Mouse (Mus musculus) adrenal gland, postnatal 4 days (tissue): ENCODE data around the gene Ptprt. TPM values are rescaled to one million over a fixed set of nuclear protein-coding genes. Genes with fewer than 3 reads are reported as not detected.

Source experiments
- DNase-seq, 2 experiments: peaks; one replicate each; pipeline ENCODE4 v3.0.0; 2021 to 2022; ENCODE audit warnings: low spot score in 2 of 2, mixed read lengths in 2 of 2
- total RNA-seq, 2 experiments: library from RNA; stranded (reverse); gene quantifications; 2 replicates each; pipeline ENCODE4 v1.2.3; 2021

The Ptprt gene
- total RNA-seq, 2 experiments from 2014 or later, result 1.8 to 3.2 TPM

DNA sequence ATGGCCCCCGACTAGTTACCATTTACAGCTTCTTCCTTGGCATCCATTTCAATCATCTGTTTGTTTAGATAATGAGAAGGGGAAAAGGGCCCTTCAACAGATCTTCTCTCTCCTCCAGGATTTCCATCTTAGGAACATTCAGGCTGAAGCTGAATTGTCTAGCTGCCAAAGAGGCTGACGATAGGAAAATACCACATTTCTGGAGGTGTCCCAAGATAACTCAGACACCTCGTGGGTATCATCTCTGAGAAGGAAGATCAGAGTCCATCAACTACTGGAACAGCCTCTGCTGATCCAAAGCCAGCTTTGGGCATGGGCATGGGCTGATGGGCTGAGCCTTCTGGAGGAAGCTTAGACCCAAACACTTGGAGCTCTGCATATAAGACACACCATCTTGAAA, 242.8 kb downstream of the Ptprt start:
- DNase-seq, result no peak

DNA sequence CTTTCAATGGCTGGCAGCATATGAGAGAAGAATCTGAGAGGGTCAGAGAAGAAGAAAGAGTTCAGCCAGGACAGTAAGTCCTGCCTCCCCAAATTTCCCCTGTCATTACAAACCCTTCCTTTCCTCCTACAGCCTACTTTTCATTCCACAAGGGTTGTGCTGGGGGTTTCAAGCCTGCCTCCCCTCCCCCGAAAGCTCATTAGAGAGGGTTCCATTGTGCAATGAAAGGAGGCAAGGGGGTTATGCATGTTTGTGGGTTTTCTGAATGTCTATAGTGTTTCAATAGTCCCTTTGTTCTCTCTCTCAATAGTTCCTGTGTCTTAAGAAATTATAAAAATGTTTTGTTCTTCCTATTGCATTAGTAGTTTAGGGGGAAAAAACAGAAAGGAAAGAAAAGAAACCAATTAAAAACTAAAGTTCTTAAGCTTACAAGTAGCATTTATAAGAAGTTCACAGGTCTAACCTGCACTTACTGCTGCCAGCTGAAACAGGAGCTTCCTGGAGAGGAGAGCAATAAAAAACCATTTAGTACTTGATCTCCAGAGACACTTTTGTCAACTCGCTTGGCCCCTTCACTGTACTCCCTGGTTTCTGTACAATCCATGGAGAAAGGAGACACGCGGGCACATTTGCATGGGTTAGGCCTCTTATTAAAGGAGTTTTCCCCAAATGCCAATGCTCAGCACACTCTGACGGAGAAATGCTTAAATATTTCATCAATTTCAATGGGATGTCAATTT, 247.7 kb downstream of the Ptprt start:
- DNase-seq, result no peak

DNA sequence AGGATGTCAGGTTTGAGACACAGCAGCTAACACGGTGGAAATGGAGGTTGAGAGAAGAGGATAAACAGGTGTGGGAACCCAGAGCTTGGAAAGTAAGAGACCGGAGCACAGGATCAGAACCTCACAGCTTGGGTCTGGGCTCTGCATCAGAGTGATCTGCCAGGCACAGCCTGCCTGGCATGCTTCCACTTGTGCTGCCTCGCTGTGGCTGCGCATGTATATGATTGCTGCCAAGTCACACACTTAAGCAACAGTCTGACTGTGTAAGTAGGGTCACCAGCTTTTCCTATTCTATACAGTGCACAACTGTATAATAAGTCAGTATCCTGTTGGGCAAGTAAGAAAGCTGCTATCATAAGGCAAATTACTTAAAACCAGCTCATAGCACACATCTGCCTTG, 249.9 kb downstream of the Ptprt start:
- no peak for DNase-seq

DNA sequence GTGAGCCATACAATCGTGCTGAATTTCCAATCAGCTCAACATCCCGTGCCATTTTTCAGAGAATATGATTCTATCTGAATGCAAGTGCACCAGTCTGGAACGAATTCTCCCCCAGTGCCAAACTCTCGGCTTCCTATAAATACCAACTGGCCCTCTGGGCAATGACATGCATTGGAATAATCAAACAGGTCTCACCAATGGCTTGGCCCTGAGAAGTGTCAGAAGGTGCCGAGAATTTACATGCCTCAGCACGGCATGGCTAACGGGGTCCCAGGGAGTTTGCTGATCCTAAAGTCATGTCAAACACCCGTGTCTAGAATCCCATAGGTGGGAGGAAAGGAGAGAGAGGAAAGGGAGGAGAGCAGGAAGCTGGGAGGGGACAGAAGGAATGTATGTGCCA, 251.7 kb downstream of the Ptprt start:
- no peak for DNase-seq

DNA sequence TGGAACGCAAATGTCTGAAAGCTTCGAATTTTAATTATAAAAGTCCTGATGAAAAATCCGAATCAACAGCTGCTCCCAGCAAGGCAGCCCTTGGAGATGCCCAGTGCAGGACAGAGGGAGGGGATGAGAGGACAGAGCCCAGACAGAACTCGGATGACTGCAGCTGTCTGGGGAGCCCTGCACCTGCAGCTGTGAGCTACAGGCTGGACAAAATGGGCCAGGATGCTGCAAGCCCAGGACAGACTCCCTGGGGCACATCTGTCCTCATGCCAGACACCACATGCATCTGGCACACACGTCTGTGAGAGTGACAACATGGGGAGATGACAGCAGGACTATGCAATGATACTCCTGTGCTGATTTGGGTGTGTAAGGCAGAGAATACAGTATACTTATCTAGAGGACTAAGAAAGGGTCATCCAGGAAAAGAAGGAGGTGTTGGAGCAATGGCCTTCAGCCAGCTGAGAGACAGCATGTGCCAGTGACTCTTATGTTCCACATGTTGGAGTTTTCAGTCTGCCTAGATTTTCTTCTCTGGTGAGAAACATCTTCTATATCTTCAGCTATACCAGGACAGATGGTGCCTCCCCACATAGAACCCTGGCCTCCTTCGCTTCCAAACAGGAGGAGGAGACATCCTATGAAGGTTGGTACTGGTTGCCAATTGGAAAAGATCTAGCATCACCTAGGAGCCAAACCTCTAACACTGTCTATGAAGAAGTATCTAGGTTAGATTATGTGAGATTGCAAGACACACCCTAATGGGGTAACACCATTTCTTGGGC, 259.4 kb downstream of the Ptprt start:
- DNase-seq, result no peak

DNA sequence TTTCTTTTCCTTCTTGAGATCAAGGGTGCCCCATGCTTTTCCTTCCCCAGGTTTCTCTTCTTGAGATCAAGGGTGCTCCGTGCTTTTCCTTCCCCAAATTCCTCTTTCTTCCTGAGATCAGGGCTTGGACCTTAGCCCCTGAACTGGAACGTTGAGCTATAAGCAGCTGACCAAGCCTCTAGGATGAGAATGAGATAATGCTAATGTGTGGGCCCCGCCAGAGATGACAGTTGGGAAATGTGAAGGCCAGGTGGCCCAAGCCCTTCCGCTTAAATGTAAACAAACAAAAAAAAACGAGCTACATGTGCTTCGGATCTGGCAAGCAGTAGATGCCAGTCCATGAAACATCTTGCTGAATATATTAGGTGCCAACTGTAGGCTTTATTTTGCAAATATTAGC, 266.3 kb downstream of the Ptprt start:
- DNase-seq, result no peak

DNA sequence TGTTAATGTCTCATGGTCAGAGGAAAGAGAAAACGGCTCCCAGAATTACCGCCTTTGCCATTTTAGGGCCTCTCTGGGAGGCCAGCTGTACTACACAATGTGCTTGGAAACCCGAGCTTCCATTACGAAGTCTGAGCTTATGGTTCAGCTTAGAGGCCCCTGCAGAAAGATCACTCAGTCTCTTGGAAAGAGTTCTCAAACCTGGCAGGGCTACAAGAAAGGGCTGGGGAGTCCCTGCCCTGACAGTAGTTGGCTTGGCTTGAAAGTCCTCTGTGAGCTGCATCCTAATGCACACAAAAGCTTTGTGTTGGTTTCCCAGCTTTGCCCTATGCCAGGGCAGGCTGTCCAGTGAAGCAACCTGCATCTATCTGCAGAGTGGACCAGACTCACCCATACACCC, 269.1 kb downstream of the Ptprt start:
- DNase-seq, result no peak

DNA sequence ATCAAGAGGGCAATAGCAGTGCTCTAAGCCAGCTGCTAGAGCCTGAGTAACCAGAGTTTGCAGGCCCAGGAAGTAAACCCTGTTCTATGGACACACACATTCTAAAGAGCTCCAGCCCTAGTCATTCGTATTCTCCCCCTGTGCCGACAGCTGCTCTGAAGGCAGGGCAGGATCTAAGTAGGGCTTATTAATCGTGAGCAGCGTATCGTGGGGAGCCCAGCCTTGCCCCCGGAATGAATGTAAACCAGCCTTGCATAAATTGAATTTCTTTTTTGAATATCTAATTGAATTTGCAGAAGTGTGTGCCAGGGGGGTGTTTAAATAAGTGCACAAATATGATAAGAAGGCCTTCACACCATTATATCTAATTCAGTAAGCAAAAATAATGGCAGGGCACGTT, 283.6 kb downstream of the Ptprt start:
- DNase-seq, result no peak

DNA sequence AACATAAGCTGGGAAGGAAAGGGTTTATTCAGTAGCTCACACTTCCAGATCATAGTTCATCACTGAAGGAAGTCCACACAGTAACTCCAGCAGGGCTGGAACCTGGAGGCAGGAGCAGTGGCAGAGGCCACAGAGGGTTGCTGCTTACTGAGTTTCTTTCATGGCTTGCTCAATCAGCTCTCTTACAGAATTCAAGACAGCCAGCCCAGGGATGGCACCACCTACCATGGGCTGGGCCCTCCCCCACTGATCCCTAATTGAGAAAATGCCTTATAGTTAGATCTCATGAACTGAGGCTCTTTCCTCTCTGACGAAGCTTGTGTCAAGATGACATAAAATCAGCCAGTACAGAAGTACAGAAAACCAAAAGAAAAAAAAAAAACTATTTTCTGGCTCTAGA, 311.9 kb downstream of the Ptprt start:
- no peak for DNase-seq

DNA sequence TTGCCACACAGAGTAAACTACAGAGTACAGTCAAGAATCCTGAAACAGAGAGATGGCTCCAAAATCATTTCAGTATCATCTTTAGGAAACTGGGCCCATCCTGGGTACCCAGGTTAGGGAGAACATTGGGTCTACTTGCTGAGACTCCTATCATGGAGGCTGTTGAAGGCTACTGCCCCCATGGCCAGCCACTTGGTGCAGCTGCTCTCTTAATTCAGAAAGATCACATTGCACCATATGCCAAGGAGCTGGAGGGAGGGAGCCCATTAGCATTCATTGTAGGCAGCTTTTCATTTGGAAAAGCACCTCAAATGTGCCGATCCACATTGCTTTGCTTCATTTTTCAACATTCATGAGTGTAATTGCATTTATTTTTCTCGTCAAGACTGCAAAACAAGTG, 319.1 kb downstream of the Ptprt start:
- DNase-seq, result no peak

DNA sequence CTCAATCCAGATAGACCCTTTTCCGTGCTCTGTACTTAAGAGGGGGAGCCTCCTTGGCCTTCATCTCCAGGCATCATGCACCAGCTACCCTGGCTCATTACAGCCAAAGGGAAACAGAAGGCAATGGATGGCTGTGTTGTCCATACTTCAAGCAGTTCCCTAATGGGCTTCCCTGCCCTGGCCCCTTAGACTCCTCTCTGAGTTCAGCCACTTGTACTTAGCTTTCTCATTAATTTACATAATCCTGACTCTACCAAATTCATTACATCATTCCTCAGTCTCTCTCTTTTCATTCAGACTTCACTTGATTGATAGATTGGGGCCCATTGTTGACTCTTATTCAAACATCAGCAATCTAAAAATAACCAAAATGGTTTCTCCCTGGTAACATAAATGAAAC, 320.7 kb downstream of the Ptprt start:
- DNase-seq, result no peak

DNA sequence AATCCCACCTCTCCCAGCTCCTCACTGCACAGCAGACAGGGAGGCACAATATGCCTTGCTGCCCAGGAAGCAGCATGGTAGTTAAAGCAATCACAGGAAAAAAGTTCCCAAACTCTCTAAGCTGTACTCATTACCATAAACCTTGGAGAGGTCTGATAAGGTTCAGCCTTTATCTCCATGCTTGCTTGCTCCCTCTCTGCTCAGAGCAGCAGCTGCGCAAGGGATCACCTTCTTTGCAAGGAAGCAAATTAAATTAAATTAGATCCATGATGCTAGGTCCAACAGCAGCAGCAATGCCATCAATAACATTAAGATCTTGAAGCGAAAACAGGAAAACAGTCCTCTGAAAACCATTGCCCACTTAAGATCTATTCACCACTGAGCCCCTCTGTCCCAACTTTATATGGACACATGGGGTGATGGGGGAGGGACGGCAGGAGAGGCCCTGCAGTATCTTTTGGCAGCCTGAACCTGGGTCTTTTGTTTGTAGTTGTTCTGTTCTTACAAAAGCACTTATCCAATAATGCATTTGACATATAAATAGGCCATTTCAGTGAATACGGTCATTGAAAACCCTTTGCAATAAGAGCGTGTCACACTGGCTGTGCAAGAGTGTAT, 328.8 kb downstream of the Ptprt start:
- DNase-seq, result no peak

DNA sequence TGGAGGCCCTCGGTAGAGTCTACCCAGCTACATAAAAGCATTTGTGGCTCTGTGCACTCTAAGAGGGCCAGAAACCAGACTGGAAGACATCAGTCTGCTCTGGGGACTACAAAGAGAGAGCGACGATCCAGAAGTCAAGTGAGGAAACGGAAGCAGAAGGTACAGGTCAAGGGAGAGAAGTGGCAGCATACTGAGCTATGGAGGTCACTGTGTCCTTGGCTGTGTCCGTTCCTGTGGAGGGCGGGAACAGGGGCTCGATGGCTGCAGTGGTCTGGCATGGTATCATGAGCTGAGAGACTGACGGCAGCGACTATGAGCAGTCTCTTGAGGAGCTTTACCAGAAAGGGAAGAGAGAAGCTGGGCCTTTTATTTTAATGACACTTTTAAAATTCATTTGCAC, 331.5 kb downstream of the Ptprt start:
- DNase-seq, result no peak

DNA sequence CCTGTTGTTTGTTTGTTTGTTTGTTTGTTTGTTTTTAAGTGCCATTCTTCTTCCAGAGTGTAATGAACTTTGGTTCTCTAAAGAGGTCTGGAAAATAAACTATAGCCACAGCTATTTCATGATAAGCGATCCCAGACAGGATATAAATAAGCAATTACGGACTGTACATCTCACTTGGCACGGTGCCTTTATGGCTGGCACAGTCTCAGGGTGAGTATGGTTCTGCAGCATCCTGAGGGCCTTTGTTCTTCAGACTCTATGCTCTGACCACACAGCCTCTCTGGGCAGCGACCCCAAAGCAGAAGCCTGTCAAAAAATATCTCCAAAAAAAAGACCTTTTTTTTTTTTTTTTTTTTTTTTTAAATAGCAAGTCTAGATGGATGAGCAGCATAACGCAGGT, 338.5 kb downstream of the Ptprt start:
- no peak for DNase-seq

DNA sequence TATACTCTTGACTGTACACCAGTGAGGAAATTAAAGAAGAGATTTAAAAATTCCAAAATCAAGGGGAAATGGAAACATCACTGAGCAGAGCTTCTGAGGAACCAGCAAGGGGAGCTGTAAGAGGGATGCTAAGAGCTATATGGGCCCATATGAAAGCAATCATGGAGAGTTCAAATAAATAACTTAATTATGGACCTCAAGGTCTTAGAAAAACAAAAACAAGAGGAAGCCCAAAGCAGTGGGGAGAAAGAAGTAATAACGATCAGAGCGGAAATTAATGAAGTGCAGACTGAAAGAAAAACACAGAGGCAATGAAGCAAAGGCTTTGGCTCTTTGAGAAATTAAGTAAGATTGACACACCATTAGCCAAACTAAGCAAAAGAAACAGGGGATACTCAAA, 353.0 kb downstream of the Ptprt start:
- DNase-seq, result no peak

DNA sequence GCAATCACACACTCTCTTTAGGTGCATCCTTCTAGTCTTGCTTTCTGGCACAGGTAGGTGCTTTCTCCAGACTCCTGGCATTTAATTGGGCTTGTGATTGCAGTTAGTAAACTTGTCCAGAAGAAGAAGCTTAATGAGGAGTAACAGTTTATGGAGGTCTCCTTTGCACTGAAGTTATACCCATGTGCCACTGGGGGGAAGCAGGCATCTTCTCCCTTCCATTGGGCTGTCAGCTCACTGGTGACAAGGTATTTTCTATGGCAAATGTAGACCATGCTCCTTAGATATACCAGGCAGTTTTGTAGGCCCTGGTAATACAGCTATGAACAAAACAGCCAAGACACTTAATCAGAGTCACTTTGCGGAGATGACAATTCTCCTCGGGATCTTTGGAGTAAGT, 366.9 kb downstream of the Ptprt start:
- DNase-seq, result no peak

DNA sequence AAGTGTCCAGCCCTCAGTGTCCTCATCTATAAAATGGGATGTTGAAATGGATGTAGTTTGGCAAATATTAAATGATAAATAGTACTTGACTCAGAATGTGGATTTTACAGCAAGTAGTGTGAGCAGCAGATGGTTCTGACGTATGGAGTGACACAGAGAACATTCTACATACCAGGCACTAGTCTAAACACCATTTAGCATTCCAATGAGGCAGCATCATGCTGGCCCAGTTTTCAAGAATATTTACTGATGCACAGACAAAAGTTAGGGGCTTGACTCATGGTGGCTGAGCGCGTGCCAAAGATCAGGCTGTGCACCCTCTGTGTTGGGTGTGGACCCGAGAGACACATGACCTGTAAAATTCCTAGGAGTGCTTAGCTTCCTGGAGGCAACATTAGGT, 378.3 kb downstream of the Ptprt start:
- no peak for DNase-seq

DNA sequence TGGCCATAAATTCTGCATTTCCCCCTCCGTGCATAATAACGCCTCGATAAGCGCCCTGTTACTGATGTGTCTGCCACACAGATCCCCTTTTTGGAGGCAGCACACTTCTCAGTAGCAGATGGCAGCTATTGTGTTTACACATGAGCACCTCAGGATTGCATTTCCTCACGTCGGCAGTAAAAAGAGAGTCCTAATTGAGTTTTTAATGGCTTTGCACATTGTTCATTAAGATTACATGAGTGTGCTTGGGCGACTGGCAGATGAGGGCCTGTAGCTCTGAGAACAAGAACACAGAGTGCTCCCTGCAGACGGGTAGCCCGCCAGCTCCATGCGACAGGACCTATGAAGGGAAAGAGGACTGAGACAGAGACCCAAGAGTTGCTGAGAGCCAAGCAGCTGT, 378.8 kb downstream of the Ptprt start:
- DNase-seq, result no peak

DNA sequence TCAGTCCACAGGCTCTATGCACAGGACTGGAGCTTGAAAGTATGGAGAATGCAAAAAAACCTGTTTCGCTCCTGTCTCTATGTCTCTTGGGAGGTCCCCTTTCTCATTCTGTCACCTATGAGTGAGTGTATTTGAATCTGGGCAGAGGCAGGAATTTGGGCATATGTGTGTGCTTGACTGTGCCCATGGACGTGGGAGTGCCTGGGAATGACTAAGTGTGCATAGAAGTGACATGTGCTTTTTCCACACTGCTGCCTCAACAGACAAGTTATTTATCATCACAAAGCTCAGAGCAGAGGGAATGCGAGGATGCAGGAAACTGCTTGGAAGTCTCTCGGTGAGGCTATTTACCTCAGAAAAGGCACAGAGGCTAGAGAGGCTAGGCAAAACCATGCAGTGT, 387.1 kb downstream of the Ptprt start:
- DNase-seq, result no peak

DNA sequence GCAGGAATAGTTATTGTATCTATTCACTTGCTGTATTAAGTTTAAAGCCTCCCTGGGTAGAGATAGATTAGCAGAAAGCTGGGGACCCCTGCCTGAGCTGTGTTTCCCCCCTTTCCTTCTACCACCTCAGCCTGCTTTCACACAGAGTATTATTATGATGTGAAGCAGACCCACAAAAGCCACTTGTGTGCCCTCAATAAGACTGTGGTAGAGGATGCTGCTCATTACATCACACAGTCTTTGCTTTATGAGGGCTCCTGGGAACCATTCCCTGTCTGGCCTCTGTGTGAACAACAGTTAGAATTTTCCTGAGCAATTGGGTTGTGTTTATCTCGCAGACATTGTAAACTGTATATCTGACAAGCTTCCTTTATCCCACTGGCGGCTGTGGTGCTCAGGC, 409.7 kb downstream of the Ptprt start:
- no peak for DNase-seq

DNA sequence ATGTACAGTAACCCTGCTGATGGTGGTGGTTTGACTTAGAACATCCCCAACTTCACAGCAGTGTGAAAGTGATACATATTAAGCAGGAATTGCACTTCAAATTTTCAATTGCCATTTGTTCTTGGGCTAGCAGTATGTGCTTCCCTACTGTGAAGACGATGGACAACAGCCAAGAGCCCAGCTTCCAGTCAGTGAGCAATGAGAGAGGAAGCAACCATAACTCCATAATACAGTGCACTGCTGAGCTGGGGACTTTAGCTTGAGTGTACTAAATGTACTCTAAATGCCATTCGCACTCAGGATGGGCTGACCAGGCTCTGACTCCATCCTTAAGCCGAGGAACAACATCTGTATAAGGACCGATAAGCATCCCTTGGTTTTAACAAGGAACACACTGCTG, 412.7 kb downstream of the Ptprt start:
- no peak for DNase-seq

DNA sequence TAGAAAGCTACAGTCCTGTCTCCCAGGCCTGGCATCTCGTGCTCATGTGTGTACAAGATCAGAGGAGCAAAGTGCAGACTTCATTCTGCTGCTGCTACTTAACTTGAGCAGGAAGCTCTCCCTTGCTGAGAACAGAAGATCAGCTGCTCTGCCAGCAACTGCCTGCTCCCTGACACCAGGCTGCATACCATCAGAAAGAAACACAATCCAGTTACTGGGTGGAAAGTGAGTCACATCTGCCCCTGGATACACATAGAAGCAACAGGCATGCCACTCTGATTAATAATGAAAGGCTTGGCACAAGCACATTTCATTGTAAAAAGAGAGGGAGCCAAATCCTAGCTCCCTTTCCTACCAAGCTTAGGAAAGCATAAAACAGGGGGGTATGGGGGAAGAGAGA, 438.5 kb downstream of the Ptprt start:
- no peak for DNase-seq

DNA sequence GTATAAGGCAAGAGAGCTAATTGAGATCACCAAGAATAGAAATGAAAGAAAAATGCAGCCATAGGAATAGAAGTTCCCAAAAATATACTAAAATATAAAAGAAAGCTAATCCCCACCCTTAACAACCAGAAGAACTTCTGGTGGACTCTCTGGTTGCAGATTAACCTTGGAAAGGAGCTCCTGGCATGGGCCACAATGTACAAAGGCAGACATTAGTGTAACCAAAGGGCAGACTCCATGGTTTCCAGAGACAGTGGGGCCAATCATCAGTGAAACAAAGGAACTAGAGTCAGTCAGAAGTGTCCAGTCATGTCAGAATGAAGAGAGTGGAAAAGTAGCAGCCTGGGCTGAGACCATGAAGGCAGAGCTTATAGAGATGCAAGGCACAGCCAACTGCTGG, 440.4 kb downstream of the Ptprt start:
- no peak for DNase-seq
